Mouse (Mus musculus) spleen, adult 2 months (tissue): Measurements from ENCODE around the gene Fxyd6.

Experiments used
- CTCF ChIP-seq: fragments of 200-500 bp; IDR thresholded peaks from 2 replicates; pipeline ENCODE4 v1.5.1; 2011; ENCODE audit warnings: mild to moderate bottlenecking, inconsistent platforms; ENCODE audit not compliant: insufficient read depth, insufficient read length, insufficient replicate concordance; ENCODE audit errors: extremely low read depth
- POLR2A ChIP-seq: fragments of 200-500 bp; IDR thresholded peaks from 2 replicates; pipeline ENCODE4 v1.6.1; 2011; ENCODE audit warnings: low read depth, low read length, inconsistent platforms

DNA sequence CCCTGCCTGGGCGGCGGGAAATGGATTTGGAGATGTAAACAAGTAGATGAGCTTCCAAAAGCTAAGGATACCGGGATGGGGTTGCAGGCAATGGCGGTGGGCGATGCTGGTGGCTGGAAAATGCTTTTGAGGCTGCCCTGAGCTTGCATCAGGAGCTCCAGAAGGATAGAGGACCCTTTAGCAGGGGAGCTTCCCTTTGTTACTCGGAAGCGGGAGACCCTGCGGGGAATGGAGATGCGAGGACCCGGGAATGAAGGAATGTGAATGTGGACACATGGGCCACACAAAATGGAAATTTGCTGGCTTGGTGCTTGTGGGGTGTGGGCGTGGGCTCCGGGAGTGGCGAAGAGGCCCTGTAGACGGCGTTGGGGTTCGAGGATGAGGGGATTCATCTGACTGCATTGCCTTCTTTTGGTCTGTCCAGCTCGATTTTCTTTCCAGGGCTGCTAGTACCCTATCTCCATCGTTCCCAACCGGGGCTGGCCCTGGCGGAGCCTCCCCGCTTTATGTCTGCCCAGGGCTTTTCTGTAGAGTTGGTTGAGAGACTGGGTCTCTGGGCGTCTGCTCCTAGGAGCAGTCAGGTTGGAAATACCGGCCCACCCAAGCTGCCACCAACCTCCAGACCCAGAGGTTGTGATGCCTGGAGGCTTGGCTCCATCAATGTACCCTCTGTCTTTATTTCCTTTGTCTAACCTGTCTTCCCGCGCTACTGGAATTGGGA is 791 bp downstream of the Fxyd6 start:
- TF ChIP-seq CTCF, result no peak
- no peak for TF ChIP-seq POLR2A
